Mouse (Mus musculus) cerebellum, postnatal 25 days (tissue): ENCODE results near the gene Rapgef5.
"Not testable (repeated sequence)": the region's sequence is repeated elsewhere in the genome, so short reads cannot be mapped to it uniquely, and the experiment has no call there.

ENCODE experiments used
- DNase-seq, 2 experiments: peaks; one replicate each; pipeline ENCODE4 v3.0.0; 2021; ENCODE audit warnings: mixed read lengths in 2 of 2

Rapgef5 gene

DNA sequence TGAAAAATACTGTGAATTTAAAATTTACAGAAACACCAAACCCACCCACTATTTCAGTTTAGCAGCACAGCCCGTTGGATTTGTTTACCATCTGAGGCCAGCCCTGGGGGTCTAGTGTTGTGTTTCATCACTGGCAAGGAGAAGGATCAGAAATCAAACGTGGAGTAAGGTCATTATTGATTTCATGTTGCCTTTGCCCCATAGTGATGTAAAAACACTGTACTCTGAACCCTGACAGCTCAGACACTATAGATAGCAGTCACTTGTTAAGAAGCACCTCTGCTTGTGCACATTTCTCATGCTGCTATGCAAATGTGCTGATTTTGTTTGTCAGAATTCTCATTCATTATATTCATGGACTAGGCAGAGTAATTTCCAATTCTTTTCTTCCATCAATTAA lies 265.1 kb downstream of the Rapgef5 start:
- DNase-seq = no peak

- DNase-seq = no peak
Measured at GRCm38 (mm10) chr12:117783426-117783825, 267.1 kb downstream of the Rapgef5 start.

- DNase-seq = no peak
Measured at GRCm38 (mm10) chr12:117786621-117787020, 270.3 kb downstream of the Rapgef5 start.

DNA sequence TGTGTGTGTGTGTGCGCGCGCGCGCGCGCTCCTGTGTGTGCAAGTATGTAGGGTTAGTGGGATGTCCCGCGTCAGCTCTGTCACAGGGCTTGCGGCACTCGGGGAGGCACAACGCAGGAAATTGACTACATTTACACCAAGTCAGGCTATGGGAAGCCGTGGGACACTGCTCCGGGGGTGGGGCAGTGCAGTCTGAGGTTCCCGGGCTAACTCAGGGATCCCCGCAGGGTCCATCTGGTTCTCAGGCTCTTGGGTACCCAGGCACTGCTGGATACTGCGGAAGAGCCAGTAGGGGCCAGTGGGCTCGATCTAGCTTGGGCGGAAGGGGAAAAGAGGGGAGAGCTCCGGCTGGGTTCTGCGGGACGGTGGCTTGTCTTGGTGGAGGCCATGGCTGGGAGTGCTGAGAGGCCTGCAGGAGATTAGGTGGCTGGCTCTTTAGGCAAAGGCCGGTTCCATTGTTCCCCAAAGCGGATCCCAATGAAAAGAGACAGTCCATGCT lies 272.3 kb downstream of the Rapgef5 start:
- peak in 1 of 2 experiments; percentile 27 for DNase-seq

GRCm38 (mm10) chr12:117789017-117789416 lies 272.7 kb downstream of the Rapgef5 start:
- DNase-seq = no peak

DNA sequence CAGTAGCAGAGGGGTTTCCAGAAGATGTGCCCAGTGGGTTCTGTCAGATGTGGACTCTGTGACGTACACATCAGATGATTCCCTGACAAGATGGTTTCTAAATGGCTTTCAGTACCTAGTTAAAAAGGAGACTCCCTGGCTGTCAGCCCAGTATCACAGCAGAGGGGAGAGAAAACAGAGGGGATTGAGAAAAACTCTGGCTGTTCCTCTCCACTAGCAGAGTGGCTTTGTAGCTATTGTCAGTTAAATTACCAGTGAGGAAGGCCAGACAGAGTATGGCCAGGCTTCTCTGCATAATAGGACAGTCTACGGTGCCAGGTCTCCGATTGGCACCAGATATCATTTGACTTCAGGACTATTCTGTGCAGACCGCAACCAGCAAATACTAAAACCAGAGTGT lies 279.0 kb downstream of the Rapgef5 start:
- no peak for DNase-seq

GRCm38 (mm10) chr12:117803989-117804388 lies 287.7 kb downstream of the Rapgef5 start, which contains the start of gene Cdca7l:
TSS of gene Cdca7l (plus strand) at chr12:117804289.
- not testable (repeated sequence) for DNase-seq

DNA sequence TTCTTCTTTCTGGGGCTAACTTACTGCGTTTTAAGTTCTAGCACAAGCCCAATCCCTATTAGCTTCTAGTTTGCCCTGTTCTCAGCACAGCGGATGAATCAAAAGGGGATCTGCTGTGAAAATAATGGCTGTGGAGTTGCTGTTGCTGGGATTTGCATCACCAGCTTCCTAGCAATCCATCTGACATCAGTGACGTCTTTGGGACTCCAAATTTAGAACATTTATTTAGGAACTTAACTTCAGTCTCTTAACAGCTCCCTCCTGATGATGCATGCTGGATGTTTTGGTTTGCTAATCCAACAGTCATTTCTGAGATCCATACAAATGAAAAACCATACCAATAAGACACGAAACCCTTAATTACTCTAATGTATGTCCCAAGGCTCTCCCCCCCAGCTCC lies 289.3 kb downstream of the Rapgef5 start:
- DNase-seq = no peak

DNA sequence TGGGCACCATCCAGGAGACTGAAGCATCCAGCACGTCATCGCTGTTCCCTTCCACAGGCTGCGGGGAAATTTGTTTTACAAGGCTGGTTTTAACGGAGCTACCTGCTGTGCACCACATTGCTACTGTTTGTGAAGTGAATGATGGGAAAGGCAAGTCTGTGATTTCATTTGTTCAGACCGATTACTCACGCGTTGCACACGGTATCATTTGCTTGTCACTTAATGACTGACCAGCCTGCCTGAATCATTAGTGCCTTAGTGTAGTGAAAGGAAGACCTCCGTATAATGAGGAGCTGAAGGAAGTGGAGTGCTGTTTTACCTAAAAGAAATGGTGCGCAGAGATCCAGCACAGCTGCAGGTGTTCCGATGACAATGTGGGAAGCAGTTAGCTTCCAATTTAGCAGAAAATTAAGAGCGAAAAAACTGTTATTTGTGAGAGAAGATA lies 289.8 kb downstream of the Rapgef5 start:
- peak in 1 of 2 experiments; percentile 12 for DNase-seq

- no peak for DNase-seq
Measured at GRCm38 (mm10) chr12:117806470-117806869, 290.2 kb downstream of the Rapgef5 start.

GRCm38 (mm10) chr12:117807637-117808036 lies 291.4 kb downstream of the Rapgef5 start:
- no peak for DNase-seq

GRCm38 (mm10) chr12:117808355-117809326 lies 292.4 kb downstream of the Rapgef5 start:
- no peak for DNase-seq
